Mouse (Mus musculus): ENCODE data around the gene Syn3. TPM values are rescaled to one million over a fixed set of nuclear protein-coding genes. Genes with fewer than 3 reads are reported as not detected.

The Syn3 gene
- total RNA-seq, 2 experiments from 2014 or later = 0.20 to 0.44 TPM

DNA sequence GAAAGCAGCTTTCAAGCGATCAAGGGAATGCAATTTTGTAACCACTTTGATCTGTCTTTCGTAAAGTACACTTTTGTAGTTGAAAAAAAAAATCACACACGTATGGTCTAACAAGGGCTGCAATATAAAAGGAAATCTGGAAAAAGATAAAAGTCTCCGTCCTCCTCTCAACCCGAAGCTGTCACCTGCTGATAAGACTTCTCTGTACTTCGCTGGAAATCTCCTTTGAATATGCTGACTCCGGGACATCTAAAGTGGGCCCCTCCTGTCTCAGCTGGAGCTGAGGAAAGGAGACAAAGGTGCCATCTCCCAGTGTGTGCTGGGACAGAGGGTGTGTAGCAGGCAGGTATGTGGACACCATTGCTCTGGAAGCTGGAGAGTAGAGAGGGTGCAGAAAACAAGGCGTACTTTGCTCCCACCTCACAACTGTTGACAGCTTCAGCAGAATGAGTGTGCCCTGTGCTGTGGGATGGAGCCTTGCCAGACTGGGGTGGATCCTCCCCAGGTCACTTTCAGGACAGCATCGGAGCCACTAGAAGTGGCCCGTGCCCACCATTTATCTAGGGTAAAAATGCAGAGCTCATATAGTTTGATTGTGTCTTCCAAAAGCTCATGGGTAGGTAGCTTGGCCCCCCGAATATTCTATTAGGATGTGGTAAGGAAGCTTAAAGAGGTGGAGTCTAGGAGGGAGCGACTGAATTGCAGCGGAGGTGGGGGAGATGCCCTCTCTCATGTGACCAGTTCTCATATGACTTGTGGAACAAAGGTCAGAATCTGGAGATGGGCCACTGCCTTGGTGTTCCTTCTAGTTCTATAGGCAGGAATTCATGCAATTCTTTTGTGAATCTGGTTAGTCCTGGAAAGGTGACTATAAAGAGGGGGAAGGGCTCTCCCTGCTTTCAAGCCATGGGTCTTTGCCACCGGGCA is 405.3 kb downstream of the Syn3 start:
- peak; percentile 29 to 35 for DNase-seq

DNA sequence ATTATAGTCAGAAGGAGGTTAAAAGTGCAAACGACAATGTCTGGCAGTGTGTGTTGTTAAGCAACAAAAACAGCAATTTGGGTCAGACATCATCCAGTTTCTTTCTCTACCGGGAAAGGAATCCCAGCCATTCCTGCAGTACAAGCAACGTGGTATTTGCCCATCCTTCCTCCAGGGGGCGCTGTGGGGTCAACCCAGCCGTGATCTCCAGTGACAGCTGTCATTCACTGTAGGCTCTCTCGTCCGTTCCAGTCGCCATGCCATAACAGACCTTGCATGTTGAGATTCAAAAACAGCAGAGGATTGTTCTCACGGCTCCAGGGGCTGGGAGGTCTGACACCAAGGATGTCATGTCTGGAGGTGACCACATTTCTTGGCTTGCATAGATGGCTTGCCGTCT is 406.8 kb downstream of the Syn3 start:
- DNase-seq = peak in 1 of 2 experiments; percentile 44

DNA sequence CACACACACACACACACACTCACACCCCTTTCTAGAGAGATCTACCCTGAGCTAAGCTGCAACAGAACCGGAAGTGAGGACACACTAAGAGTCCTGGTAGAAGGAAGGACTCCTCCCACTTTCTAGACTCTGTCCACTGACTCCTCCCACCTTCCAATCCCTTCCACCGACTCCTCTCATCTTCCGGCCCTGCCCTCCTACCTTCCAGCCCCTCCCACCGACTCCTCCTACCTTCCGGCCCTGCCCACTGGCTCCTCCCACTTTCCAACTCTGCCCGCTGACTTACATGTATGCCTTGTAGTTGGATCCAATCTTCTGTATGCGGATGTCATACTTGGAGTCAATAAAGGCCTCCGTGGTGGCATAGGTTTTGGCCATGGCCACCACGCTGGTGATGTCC is 418.8 kb downstream of the Syn3 start:
- DNase-seq = no peak

DNA sequence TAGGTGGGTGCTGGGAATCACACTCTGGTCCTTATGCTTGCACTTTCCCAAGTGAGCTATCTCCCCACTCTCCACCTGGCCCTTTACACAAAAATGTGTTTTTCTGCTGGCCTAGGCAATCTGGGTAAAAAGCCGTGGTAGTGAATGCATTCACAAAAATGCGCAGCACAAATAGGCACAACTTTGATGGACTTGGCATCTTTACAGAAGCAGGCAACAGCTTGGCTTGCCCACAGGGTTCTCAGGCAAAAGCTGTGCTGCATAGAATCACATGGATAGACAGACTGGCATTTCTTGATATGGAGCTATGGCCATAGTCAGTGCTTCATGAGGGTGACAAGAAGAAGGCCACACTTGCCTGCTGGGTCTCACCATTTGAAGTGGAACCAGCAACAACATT is 419.9 kb downstream of the Syn3 start:
- no peak for DNase-seq

DNA sequence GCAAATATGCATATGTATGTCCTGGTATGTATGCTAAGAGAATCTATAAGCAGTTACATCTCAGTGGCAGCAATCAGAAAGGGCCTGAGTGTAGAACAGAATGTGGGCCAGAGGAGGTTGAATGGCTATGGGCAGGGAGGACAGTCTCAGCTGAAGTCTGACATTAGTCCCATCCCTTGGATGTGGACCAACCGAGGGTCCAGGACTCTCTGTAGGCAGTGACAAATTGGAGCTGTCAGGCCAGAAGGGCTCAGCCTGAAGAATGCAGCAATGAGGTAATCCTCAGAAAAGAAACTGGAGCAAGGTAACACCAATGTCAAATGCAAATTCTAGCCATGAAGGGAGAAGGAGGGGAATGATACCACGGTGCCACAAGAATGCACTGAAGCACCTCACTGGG is 421.4 kb downstream of the Syn3 start:
- no peak for DNase-seq

DNA sequence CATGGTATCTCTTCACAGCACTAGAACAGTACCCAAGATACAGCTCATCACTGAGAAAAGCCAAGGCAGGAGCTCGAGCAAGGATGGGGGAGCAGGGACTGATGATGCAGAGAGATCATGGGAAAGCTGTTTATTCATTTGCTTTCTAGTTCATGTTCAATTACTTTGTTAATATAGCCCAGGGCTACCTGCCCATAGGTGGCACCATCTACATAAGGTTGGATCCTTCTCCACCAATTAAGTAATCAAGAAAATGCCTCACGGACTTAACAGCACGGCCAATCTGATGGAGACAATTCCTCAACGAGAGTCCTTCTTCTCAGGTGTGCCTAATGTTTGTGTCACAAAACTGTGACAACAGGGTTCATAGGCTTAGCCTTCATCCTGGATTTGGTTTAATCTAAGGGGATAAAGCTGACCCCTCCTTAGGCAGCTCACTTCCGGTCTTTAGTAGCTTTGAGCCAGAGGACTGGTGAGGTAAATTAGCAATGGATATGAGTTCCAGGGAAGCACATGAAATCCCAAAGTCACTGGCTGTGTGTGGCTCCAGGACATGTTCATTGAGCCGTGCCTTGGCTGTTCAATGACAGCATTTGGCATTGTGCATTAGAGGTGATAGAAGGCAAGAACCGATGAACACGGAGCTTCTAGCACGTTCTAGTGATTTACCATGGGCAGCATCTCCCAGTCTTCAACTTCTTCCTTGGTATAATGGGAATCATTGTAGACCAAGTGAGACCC is 423.6 kb downstream of the Syn3 start:
- DNase-seq = peak in 1 of 2 experiments; percentile 53

DNA sequence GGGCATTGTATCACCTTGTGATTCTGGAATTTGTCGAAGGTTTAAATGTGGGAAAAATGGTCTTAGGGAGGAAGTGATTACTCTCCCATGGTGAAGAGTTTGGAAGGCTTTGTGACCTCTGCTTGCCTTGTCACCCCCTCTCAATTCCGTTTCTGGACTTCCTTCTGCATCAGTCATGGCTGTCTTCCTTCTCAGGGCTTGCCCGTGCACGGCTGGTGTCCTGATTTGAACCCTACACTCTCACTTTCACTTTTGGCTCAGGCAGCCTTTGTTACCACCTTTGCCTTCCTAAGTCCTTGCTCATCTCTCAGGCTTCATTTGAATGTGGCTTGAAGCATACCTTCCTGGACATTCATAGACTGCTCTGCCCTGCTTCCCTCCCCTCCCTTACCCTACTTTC is 424.6 kb downstream of the Syn3 start:
- no peak for DNase-seq

DNA sequence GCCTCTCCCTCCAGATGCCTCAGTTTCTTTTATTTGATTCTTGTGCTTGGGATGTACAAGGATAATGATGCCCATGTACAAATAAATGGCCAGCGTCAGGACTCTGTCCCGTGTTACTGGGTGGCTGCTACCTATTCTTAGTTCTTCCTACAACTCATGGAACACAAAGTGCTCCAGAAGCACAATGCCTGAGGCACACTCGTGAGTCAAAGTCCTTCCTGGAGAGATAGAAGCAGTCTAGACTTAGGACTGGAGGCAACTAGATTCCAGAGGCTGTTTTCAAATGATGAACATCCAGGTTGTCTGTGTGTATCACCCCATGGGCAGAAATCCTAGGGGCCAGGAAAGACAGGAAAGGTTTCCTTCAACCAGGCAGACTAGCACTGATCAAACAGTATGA is 427.9 kb downstream of the Syn3 start:
- DNase-seq = no peak

DNA sequence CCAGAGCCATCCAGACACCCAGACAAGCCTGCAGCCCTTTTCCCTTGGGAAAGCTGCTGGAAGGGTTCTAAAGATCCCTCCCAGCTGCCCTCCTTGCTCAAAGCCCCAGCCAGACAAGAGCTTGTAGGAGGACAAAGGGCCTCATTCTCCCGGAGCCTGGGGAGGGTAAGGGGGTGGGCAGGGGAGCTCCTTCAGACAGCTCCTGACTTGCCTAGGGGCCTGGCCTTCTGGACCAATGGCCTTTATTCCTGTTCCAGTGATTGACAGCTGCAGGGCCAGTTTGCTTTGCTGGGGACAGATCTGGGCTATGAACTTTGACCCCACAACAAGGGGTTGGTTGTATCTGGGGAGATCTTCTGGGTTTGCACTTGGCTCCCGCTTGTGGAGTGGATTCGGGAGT is 429.4 kb downstream of the Syn3 start:
- no peak for DNase-seq

DNA sequence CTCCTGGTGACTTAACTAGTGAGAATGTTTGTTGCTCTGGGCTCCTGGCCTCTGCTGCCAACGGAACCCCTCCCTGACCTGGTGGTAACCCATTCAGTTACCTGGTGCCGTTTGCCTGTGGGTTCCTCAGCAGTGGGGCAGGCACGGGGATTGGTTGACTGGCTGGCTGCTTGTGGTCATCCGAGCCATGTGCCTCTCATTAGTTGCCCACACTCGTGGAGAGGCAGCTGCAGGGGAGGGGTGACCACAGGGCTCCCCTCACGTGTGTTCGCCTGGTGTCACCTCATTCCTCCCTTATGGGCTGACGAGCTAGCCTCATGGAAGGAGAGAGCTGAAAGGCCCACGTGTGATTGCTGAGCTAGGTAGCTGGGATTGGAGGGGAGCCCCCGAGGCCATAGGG is 430.8 kb downstream of the Syn3 start:
- DNase-seq = no peak

DNA sequence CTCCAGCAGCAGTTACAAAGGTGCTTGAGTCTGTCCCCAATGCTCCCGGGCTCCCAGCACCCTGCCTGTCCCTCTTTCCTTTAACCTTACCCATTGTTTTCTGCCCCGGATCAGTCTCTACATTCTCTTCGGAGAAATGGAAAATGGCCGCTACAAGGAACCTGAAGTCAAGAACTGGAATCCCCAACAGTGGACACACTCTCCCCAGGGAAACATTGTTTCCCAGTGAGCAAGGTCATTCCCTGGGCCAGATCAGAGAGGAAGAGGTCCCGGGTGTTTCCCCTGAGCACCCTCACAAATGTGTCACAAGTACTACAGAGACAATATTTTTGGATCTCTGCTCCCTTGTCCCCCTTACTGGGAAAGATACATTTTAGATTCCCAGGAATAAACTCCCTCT is 432.0 kb downstream of the Syn3 start:
- peak; percentile 16 to 27 for DNase-seq

DNA sequence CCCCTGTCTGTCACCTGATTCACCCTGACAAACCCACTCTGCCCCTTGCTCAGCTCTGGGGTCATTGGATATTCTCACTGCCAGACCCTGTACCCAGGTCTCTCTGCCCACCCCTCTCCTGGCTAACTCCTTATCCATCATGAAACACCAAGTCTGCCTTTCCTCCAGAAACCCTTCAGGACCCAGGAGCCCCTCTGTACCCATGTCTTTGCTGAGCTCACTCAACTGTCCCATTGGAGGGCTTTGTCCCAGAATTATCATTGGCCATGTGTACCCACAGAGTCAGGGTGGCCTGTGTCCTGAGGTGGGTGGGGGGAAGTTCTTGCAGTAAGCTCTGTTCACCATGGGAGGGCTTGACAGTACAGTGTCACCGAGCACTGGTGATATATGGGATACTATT is 433.0 kb downstream of the Syn3 start:
- no peak for DNase-seq

DNA sequence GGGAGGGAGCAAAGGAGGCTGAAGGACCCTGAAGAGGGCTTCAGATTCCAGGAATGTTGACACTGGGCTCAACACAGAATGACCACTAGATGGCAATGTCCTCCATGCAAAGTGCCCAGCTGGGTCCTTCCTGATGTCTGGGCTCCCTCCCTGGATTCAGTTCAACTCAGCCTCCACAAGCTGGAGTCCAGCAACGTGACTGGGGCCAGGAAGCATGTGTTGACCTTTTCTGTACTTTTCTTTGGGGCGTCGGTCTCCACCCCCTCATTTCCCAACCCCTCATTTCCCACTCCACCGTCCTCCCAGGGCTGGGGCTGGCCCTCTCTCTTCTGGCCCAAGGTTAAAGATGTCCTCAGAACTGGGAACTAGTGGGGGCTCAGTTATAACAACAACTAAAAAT is 433.8 kb downstream of the Syn3 start:
- peak; percentile 90 to 93 for DNase-seq

DNA sequence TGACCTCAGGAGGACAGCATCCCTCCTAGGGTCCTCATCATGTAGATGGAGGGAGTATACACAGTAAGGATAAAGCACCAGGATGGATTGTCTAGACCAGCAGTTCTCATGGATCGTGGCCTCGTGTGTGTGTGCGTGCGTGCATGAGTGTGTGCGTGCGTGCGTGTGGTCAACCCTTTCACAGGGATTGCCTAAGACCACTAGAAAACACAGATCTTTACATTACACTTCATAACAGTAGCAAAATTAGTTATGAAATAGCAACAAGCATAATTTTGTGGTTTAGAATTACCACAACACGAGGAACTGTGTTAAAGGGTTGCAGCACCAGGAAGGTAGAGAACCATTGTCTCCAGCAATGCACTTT is 435.7 kb downstream of the Syn3 start:
- no peak for DNase-seq

DNA sequence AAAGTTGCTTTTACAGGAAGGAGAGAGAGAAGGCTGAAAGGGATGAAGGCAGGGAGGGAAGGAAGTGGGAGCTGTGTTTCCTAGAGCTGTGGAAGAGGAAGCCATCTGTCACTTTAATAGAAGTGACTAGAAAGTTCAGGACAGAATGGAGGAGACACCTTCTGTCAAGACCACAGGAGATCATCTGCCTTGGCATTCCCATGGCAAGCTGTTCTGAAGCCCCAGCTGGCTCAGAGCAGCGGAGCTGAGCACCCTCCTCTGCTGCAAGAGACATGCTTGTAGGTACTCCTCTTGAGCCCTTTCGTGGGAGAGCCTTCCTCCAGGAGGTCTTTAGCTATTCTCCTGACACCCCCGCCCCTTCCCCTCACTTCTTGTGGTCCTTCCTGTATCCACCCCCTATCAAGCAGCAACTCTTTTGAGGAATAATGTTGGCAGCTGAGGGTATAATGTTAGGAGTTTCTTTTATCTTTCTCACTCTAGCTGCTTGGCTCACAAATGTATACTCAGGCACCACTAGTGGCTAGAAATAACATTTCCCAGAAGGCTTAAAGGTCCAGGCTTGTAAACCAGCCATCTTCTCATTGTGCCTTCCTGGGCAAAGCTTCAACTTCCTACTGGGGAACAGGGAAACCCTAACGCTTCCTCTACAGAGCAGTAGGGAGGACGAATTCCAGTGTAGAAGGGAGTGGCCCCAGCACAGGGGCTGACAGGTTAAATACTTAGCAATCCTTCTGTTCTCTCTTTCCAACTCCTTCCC is 436.3 kb downstream of the Syn3 start:
- DNase-seq = no peak

DNA sequence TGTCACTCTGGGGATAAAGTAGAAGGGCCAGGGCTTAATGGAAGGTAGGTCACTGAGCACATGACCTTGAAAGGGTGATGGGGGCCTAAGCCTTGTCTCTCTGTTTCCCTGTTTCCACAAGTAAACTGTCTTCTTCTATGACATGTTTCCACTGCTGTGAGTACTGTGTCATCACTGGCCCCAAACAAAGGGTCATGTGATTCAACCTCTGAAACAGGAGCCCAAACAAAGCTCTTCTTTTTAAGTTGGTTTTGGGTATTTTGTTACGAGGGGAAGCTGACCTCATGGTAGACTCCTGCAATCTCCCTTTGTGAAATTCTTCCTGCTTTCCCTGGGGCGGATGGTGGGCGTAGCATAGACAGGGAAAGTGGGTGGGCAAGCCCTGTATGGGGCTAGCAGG is 438.4 kb downstream of the Syn3 start:
- no peak for DNase-seq

DNA sequence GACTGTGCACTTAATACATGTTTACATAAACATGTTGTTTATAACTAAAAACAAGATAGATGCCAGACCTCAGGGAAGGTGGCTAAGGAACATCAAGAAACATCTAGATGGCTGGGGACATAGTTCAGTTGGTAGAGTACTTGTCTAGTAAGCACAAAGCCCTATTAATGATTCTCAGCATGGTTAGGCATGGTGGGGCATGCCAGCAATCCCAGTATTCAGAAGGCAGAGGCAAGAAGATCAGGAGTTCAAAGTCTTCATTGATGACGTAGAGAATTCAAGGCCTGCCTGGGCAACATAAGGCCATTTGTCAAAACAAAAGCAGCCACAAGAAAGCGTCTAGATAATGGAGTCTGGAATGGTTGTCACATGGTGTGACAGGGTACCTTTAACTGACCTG is 441.0 kb downstream of the Syn3 start:
- no peak for DNase-seq

DNA sequence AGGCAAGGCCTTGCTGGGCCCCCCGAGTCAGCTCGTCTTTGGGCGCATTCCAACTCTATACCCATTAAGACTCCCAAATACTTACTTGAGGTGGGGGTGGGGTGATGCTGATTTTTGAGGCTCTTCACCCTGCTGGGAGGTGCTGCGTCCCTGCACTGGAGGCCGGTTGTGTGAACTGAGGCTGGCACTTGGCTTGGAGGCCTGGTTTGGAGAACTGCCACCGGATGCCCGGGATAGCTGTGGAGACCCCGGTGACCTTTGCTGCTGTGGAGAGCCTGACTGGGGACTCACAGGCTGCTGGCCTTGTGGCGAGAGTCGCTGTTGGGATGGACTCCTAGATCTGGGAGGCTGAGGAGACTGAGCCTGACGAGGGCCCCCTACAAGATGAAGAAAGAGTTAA is 441.4 kb downstream of the Syn3 start:
- no peak for DNase-seq

DNA sequence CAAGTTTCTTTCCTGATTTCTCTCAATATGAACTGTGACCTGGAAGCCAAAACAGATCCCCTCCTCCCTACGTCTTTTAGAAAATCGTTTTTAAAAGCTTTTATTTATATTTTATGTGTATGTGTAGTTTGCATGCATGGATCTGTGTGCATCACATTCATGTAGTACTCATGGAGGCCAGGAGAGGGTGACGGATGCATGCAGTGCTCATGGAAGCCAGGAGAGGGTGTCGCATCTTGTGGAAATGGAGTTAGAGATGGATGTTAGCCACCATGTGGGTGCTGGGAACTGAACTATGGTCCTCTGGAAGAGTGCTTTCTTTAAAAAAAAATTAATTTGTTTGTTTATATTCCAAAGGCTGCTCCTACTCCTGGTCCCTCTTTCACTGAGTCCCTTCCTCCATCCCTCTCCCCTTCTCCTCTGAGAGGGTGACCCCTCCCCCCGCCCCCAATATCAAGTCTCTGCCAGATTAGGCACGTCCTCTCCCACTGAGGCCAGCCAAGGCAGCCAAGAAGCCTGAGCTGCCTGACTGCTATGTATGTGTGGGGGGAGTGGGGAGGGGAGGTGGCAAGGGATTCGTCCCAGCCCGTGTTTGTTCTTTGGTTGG is 442.3 kb downstream of the Syn3 start:
- no peak for DNase-seq

DNA sequence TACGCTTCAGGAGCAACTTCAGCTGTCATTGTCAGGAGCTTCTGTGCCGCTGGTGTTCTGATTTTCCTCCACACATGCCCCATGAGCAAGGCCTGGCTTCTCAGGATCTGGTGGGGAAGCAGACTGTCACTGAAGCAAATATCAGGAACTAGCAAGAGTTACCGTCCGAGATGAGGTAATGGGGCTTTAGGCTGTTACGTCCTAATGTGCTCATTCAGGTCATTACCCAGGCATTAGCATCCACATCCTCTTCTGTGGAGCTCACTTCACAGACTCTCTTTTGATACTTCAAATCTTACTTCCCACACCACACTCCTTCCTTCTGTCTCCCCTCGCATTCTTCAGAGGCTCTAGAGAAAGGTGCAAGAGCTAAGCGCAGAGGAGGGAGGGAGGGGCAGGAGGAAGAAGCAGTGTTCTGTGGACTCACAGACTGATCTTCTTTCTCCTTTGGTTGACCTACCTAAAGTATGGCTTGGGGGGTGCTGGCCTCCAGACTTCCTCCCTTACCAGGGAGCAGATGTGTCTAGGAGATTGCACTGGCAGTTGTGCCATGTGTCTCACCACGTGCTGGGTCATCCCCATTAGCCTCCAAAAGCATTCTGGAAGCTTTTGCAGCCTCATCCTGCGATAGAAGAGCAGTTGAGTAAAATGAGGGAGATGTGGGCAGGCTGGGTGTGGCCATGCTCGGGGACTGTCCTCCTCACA is 445.7 kb downstream of the Syn3 start:
- no peak for DNase-seq

DNA sequence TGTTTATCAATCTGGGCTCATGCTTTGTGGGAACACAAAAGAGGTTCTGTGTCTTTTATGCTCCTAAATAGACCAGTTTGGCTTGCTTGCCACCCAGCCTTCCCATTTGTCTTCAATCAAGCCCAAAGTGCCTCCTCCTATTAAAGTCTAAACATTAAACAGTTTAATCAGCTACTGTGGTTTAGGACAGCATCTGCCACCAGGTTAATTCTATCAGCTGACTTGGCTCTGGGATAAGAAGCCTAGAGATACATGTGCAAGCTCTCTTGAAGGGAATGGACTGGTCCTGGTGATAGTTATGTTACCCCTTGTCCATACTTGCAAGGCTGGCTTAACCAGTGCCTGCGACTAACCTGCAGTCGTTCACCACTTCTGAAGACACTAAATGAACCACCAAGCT is 448.2 kb downstream of the Syn3 start:
- no peak for DNase-seq

DNA sequence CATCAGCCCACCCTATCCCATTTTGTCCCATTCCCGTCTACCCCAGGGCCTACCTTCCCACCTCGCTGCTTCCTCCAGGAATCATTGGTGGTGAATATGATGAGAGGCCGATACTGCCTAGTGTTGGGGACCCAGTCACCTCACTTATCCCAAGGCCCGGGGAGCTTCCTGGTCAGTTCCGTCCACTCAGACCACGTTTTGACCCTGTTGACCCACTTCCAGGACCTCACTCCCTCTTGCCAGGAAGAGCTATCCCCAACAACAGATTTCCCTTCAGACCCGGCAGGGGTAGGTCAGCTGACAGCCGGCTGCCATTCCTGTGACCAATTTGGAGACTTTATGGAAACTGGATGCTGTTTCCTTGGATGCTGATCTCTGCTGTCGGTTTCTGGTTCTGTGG is 450.9 kb downstream of the Syn3 start:
- no peak for DNase-seq

All from heart, adult 18-20 months (tissue).